Comparison of ENCODE assay signal across 22 mouse cellular contexts in the genomic region with DNA sequence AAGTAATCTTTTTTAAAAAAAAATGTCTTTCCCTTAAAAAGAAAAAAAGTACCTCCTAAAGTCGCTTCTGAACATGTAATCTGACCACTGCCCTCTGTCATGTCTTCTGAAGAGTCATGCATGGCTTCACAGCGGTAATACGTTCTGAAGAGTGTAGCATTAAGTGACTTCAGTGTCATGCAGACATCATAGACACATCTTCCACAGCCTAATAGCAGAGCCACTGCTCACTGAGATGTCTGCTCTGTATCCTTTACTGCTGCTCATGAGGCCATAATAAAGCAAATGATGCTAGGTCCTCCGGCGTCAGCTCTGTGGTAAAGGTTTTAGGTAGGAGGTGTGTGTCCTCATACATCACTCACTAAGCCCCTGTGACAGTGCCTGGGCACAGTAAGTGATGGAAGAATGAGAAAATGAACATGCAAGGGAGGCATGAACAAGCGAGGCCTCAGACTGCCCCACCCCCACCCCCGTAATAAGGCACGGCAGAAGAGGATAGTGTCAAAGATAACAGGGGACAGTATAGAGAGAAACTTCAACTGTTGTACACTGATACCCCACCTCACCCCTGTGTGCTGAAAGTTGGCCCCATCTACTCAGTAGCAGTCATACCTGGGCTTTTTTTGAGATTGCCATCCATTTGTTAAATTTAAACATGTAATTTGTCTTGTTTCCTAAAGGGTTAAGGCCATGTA. TPM values are rescaled to one million over a fixed set of nuclear protein-coding genes. Genes with fewer than 3 reads are reported as not detected.
A peak's percentile ranks its signal among the peaks of the same experiment; 100 is the strongest.
DNase-seq lines count a peak whose midpoint lies in the region; ATAC-seq lines count a peak whose summit lies in the region.
"Had no signal": no experiment of that assay in that cellular context is flagged by ENCODE, and none has a peak within 500 bp of the region (broad histone marks: within the 10 kb centered on the region; RNA-seq: fewer than 3 reads in every experiment).

No protein-coding gene starts in this region.

- 74% methylated on average over 8 of the region's 8 CpGs for WGBS in heart, embryonic 11.5 days (ENCODE audit: insufficient replicate concordance)
- WGBS in heart, embryonic 12.5 days = 75% methylated on average over 8 of the region's 8 CpGs
- WGBS in liver, embryonic 11.5 days = 66% methylated on average over 8 of the region's 8 CpGs
- WGBS in liver, embryonic 15.5 days (ENCODE audit: insufficient replicate concordance) = 58% methylated on average over 8 of the region's 8 CpGs

- DNase-seq in liver, embryonic 11.5 days (ENCODE audit: low spot score) = no peak
- DNase-seq in embryo, embryonic 11 days = no peak
- DNase-seq in lung, postnatal 14 days = no peak
- DNase-seq: adrenal gland, adult 2 months; adrenal gland, postnatal 25 days; cerebellum, adult 11-12 months; cerebellum, adult 9-10 months; cerebellum, postnatal 25 days; forebrain, postnatal 0 days; gastrocnemius, postnatal 36 days; heart, adult 18-20 months; heart, postnatal 36 days had no signal

- H3K9me3 ChIP-seq in heart, embryonic 11.5 days (replicated peaks; ENCODE audit: control insufficient read depth, low read length) = no peaks in the 10 kb centered on the region
- no peaks in the 10 kb centered on the region for H3K9me3 ChIP-seq in heart, embryonic 12.5 days (replicated peaks)
- no peaks in the 10 kb centered on the region for H3K9me3 ChIP-seq in liver, embryonic 11.5 days (ENCODE audit: control insufficient read depth, low read length)
- H3K9me3 ChIP-seq in liver, embryonic 15.5 days (replicated peaks) = no peaks in the 10 kb centered on the region
- H3K9me3 ChIP-seq: embryonic facial prominence, embryonic 10.5 days; forebrain, embryonic 13.5 days; heart, embryonic 13.5 days; hindbrain, embryonic 15.5 days had no signal

- peaks cover 9% of the 10 kb centered on the region for H3K36me3 ChIP-seq in heart, embryonic 11.5 days (ENCODE audit: control insufficient read depth, insufficient read depth, low read length)
- H3K36me3 ChIP-seq in heart, embryonic 12.5 days = peaks cover 41% of the 10 kb centered on the region
- peaks cover 2% of the 10 kb centered on the region; the same call in 1 of the 2 replicates for H3K36me3 ChIP-seq in liver, embryonic 11.5 days (ENCODE audit: control insufficient read depth, insufficient read depth, low read length)
- H3K36me3 ChIP-seq in liver, embryonic 15.5 days (replicated peaks) = peaks cover 29% of the 10 kb centered on the region

- ATAC-seq in heart, embryonic 11.5 days (replicated peaks; ENCODE audit: insufficient number of reproducible peaks, low FRiP score, low TSS enrichment) = 0 out of 2 replicates have a peak, but pooled peaks have one; percentile 42
- ATAC-seq in heart, embryonic 12.5 days (ENCODE audit: insufficient number of reproducible peaks, low FRiP score) = no peak
- peak; percentile 95 for ATAC-seq in liver, embryonic 11.5 days (replicated peaks; ENCODE audit: low FRiP score)
- peak; percentile 85 for ATAC-seq in liver, embryonic 15.5 days (ENCODE audit: insufficient read depth)
- ATAC-seq in cerebellum, adult (ENCODE audit: insufficient number of reproducible peaks, low FRiP score, low TSS enrichment) = no peak
- ATAC-seq: activated CD4-positive, CD25-positive, alpha-beta regulatory T cell, adult 4 months; forebrain, embryonic 13.5 days; forebrain, postnatal 0 days; Patski had no signal

- H3K9ac ChIP-seq in heart, embryonic 11.5 days (ENCODE audit: low read depth, low read length) = no peak overlapping the region
- no peak overlapping the region for H3K9ac ChIP-seq in heart, embryonic 12.5 days
- H3K9ac ChIP-seq in liver, embryonic 11.5 days (ENCODE audit: low read depth, low read length) = no peak overlapping the region
- H3K9ac ChIP-seq in liver, embryonic 15.5 days = no peak overlapping the region
- H3K9ac ChIP-seq: forebrain, embryonic 13.5 days; forebrain, postnatal 0 days; heart, embryonic 13.5 days; hindbrain, embryonic 15.5 days had no signal

- no peak overlapping the region for H3K4me2 ChIP-seq in heart, embryonic 11.5 days
- no peak overlapping the region for H3K4me2 ChIP-seq in heart, embryonic 12.5 days
- H3K4me2 ChIP-seq in liver, embryonic 11.5 days = peak overlapping the region; percentile 2; the same call in 1 of the 2 replicates
- peak overlapping the region; percentile 18; the same call in 1 of the 2 replicates for H3K4me2 ChIP-seq in liver, embryonic 15.5 days
- H3K4me2 ChIP-seq: forebrain, embryonic 13.5 days; heart, embryonic 13.5 days; hindbrain, embryonic 15.5 days had no signal

- no peak overlapping the region for H3K4me3 ChIP-seq in heart, embryonic 11.5 days (ENCODE audit: low read depth, low read length)
- H3K4me3 ChIP-seq in heart, embryonic 12.5 days = no peak overlapping the region
- no peak overlapping the region for H3K4me3 ChIP-seq in liver, embryonic 11.5 days (ENCODE audit: low read depth, low read length)
- H3K4me3 ChIP-seq in liver, embryonic 15.5 days (replicated peaks) = no peak overlapping the region
- H3K4me3 ChIP-seq: embryonic facial prominence, embryonic 10.5 days; forebrain, embryonic 13.5 days; heart, embryonic 13.5 days; hindbrain, embryonic 15.5 days had no signal

- H3K27me3 ChIP-seq in heart, embryonic 11.5 days (ENCODE audit: control insufficient read depth, insufficient read depth, low read length) = no peaks in the 10 kb centered on the region
- no peaks in the 10 kb centered on the region for H3K27me3 ChIP-seq in heart, embryonic 12.5 days (replicated peaks)
- no peaks in the 10 kb centered on the region for H3K27me3 ChIP-seq in liver, embryonic 11.5 days (replicated peaks; ENCODE audit: control insufficient read depth, insufficient read depth, low read length)
- no peaks in the 10 kb centered on the region for H3K27me3 ChIP-seq in liver, embryonic 15.5 days
- H3K27me3 ChIP-seq: forebrain, embryonic 13.5 days; heart, embryonic 13.5 days; hindbrain, embryonic 15.5 days; Patski had no signal

- no peaks in the 10 kb centered on the region for H3K4me1 ChIP-seq in heart, embryonic 11.5 days (ENCODE audit: control insufficient read depth, insufficient read depth, low read length)
- H3K4me1 ChIP-seq in heart, embryonic 12.5 days (replicated peaks) = no peaks in the 10 kb centered on the region
- H3K4me1 ChIP-seq in liver, embryonic 11.5 days (replicated peaks; ENCODE audit: control insufficient read depth, insufficient read depth, low read length) = peaks cover 12% of the 10 kb centered on the region
- H3K4me1 ChIP-seq in liver, embryonic 15.5 days (replicated peaks) = peaks cover 23% of the 10 kb centered on the region
- H3K4me1 ChIP-seq: embryonic facial prominence, embryonic 10.5 days; forebrain, embryonic 13.5 days; hindbrain, embryonic 15.5 days had no signal

- H3K27ac ChIP-seq in heart, embryonic 11.5 days (ENCODE audit: low read depth, low read length) = no peak overlapping the region
- H3K27ac ChIP-seq in heart, embryonic 12.5 days (ENCODE audit: poor library complexity, severe bottlenecking) = no peak overlapping the region
- H3K27ac ChIP-seq in liver, embryonic 11.5 days (ENCODE audit: low read depth, low read length) = no peak overlapping the region
- H3K27ac ChIP-seq in liver, embryonic 15.5 days (replicated peaks) = 0 out of 2 replicates have a peak overlapping the region, but pooled peaks have one; percentile 33
- H3K27ac ChIP-seq: embryonic facial prominence, embryonic 10.5 days; forebrain, embryonic 13.5 days; heart, embryonic 13.5 days; hindbrain, embryonic 15.5 days had no signal

RNA-seq across cellular contexts. Expression of gene Atg16l2, which starts 29.4 kb away (rescaled TPM):
- polyA plus RNA-seq in heart, embryonic 11.5 days (2014; fragmentation: Nextera tagmentation; extraction: Ambion mirVana) = 13.7 and 18.9 TPM in 2 replicates
- 22.6 and 23.8 TPM in 2 replicates for polyA plus RNA-seq in heart, embryonic 12.5 days (2016; fragmentation: Nextera tagmentation; extraction: Ambion mirVana)
- polyA plus RNA-seq in liver, embryonic 11.5 days (2014; fragmentation: Nextera tagmentation; extraction: Ambion mirVana) = 5.7 and 6.4 TPM in 2 replicates
- 5.2 and 5.9 TPM in 2 replicates for polyA plus RNA-seq in liver, embryonic 15.5 days (2015; fragmentation: Nextera tagmentation; extraction: Ambion mirVana)

RNA-seq across cellular contexts. Expression of gene Stard10, which starts 44.3 kb away (rescaled TPM):
- polyA plus RNA-seq in heart, embryonic 11.5 days (2014; fragmentation: Nextera tagmentation; extraction: Ambion mirVana) = 44.4 and 48.9 TPM in 2 replicates
- 22.9 and 28.6 TPM in 2 replicates for polyA plus RNA-seq in heart, embryonic 12.5 days (2016; fragmentation: Nextera tagmentation; extraction: Ambion mirVana)
- polyA plus RNA-seq in liver, embryonic 11.5 days (2014; fragmentation: Nextera tagmentation; extraction: Ambion mirVana) = 86.4 and 93.9 TPM in 2 replicates
- 122 and 143 TPM in 2 replicates for polyA plus RNA-seq in liver, embryonic 15.5 days (2015; fragmentation: Nextera tagmentation; extraction: Ambion mirVana)

Comparison
In these comparisons a context has a peak if more than half of its experiments do, and no peak if none do; other contexts are left out.
1. ATAC-seq: peak in heart, embryonic 11.5 days (single experiment), liver, embryonic 11.5 days (single experiment) and liver, embryonic 15.5 days (single experiment); none in heart, embryonic 12.5 days (single experiment) and cerebellum, adult (single experiment).
2. H3K4me2 ChIP-seq: peak in liver, embryonic 11.5 days (single experiment) and liver, embryonic 15.5 days (single experiment); none in heart, embryonic 11.5 days (single experiment) and heart, embryonic 12.5 days (single experiment).